Mouse (Mus musculus) small intestine, adult 2 months (tissue): Measurements from ENCODE around the gene Sorcs2. TPM values are rescaled to one million over a fixed set of nuclear protein-coding genes. Genes with fewer than 3 reads are reported as not detected.

Experiments used
- H3K27ac ChIP-seq: fragments of 200-500 bp; 2 replicates; pipeline ENCODE4 v1.5.1; 2012; ENCODE audit warnings: low read depth, low read length, control low read depth, inconsistent platforms; ENCODE audit not compliant: insufficient read depth
- H3K27me3 ChIP-seq: fragments of 200-500 bp; 2 replicates; pipeline ENCODE4 v1.6.1; 2012; ENCODE audit warnings: mild to moderate bottlenecking, moderate library complexity, low read length, inconsistent platforms; ENCODE audit not compliant: control insufficient read depth, insufficient read depth
- H3K36me3 ChIP-seq: fragments of 200-500 bp; 2 replicates; pipeline ENCODE4 v1.6.1; 2012; ENCODE audit warnings: mild to moderate bottlenecking, low read length, control low read depth, inconsistent platforms; ENCODE audit not compliant: control insufficient read depth, insufficient read depth
- H3K4me1 ChIP-seq: fragments of 200-500 bp; 2 replicates; pipeline ENCODE4 v1.6.1; 2012; ENCODE audit warnings: low read length, inconsistent platforms, mixed read lengths; ENCODE audit not compliant: control insufficient read depth, insufficient read depth, insufficient read length
- H3K4me3 ChIP-seq: fragments of 200-500 bp; 2 replicates; pipeline ENCODE4 v1.5.1; 2012; ENCODE audit warnings: low read depth, mild to moderate bottlenecking, control low read depth, inconsistent platforms, low read length, moderate library complexity
- CTCF ChIP-seq: fragments of 200-500 bp; IDR thresholded peaks from 2 replicates; pipeline ENCODE4 v1.5.1; 2012; ENCODE audit warnings: low read depth, mild to moderate bottlenecking, control low read depth, inconsistent platforms, low read length, moderate library complexity, mixed read lengths; ENCODE audit not compliant: insufficient replicate concordance, insufficient read length; ENCODE audit errors: extremely low read depth
- POLR2A ChIP-seq: fragments of 200-500 bp; IDR thresholded peaks from 2 replicates; pipeline ENCODE4 v1.6.1; 2012; ENCODE audit warnings: low read depth, mild to moderate bottlenecking, control low read depth, inconsistent platforms, low read length, moderate library complexity
- WGBS: fragments of 180-500 bp; shearing (Covaris S2); methylation state at CpG from one replicate; pipeline ENCODE4 v1.1.7; 2018; 5-methylcytosine and 5-hydroxymethylcytosine counted together
- polyA plus RNA-seq: library from polyadenylated mRNA; depleted of rRNA; stranded (reverse); fragments of >200 nt; gene quantifications from 2 replicates; pipeline ENCODE4 v1.2.3, GENCODE M21; 2012

The Sorcs2 gene
- polyA plus RNA-seq, 1 experiment: 5.9 TPM

DNA sequence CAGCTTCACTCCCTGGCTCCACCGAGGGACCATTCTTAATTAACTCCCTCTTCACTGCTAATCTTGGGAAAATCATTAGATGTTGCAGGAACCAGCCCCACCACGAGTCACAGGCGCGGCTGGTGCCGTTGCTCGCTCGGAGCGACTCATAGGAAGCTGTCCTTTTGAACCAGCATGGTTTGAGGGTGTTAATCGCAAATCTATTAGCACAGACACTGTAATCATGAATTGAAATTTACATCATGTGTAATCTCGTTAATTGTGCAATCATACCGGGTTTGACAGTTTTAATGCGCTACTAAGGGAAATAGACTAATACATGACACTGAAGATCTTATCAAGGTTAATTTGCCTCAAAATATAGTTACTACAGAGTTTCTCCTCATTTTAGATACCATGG is 118.0 kb downstream of the Sorcs2 start:
- Histone ChIP-seq H3K36me3 (no peaks in the 10 kb centered on the region), H3K27me3 (no peaks in the 10 kb centered on the region), H3K27ac (no peak overlapping the region), H3K4me1 (no peaks in the 10 kb centered on the region), H3K4me3 (no peak overlapping the region)
- 74% methylated on average over 12 of the region's 12 CpGs for WGBS
- TF ChIP-seq CTCF (no peak), POLR2A (no peak)

DNA sequence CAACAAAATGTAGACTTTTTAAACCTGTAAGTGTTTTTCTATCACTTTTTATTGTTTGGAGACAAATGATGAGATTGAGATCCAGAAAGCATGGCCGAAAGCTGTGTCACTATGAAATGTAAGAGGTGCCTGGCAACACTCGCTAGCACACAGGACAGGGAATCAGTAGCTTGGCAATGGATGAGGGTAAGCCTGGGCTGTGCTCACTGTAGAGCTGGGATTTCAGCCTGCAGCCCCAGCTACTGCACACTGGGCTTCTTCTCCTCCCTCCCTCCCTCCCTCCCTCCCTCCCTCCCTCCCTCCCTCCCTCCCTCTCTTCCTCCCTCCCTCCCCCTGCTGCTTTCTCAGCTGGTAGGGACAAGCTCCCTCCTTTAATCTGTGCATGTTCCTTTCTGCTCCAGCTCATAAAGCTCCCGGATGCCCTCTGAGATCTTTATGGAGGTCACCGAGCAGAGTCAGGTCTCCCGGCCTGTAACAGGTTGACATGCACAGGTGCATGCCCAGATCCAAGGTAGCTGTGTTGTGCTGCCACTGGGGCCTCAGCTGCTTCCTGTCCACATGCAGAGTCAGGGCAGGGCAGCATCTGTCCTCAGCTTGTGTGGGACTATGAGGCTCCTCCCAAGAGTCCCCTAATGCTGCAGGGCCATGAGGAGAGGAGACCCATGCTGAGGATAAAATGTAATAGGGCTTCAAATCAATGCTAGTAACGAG is 123.1 kb downstream of the Sorcs2 start:
- Histone ChIP-seq H3K4me1 (no peaks in the 10 kb centered on the region), H3K36me3 (no peaks in the 10 kb centered on the region), H3K4me3 (no peak overlapping the region), H3K27me3 (no peaks in the 10 kb centered on the region), H3K27ac (no peak overlapping the region)
- WGBS: 80% methylated on average over 6 of the region's 6 CpGs
- no peak for TF ChIP-seq POLR2A
- no peak for TF ChIP-seq CTCF

DNA sequence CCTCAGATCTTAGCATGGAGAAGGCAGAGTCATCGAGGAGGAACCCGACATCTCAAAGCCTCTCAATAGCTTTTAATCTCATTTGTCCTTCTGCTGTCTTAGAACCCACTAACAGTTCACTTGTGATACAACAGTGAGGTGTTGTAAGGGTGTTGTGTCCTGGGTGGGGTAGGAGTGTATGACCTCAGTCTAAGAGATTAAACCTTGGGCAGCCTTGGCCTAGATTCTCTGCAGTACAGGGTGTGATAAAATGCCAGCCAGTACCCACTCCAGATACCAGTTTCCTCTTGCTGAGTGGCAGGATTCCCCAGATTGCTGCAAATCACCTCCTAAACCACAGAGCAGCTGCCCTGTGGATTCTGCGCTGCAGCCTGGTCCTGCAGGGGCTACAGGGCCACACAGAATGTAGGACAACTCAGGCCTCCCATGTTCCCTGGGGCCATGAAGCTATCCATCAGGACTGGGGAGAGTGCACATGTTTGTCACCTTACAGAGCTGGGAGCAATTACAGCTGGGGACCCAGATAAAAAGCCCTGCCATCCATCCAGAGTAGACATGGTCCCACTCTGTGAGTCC is 130.7 kb downstream of the Sorcs2 start:
- TF ChIP-seq CTCF (no peak), POLR2A (no peak)
- H3K27ac ChIP-seq: no peak overlapping the region
- no peaks in the 10 kb centered on the region for H3K36me3 ChIP-seq
- no peaks in the 10 kb centered on the region for H3K4me1 ChIP-seq
- 82% methylated on average over 3 of the region's 3 CpGs for WGBS
- H3K27me3 ChIP-seq: no peaks in the 10 kb centered on the region
- H3K4me3 ChIP-seq: no peak overlapping the region

DNA sequence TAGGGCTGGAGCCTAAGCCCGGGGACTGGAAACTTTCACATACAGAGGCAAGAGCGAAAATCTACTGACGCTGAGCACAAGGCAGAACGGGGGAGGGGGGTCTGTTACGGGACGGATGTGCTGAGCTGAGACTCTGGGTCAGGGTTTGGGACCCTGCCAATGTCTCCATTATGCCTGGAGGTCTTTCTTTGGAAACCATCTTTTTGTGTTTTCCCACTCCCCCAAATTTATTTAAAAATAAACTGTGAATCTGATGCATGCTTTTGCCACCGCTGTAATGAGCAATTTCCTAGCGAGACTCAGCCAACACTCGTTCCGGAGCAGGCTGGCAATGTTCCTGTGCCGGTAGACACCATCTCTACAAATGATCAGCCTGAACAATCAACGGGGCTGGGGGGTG is 137.1 kb downstream of the Sorcs2 start:
- Histone ChIP-seq H3K4me3 (no peak overlapping the region), H3K36me3 (no peaks in the 10 kb centered on the region), H3K4me1 (no peaks in the 10 kb centered on the region), H3K27me3 (no peaks in the 10 kb centered on the region), H3K27ac (no peak overlapping the region)
- no peak for TF ChIP-seq CTCF
- 77% methylated on average over 12 of the region's 12 CpGs for WGBS

DNA sequence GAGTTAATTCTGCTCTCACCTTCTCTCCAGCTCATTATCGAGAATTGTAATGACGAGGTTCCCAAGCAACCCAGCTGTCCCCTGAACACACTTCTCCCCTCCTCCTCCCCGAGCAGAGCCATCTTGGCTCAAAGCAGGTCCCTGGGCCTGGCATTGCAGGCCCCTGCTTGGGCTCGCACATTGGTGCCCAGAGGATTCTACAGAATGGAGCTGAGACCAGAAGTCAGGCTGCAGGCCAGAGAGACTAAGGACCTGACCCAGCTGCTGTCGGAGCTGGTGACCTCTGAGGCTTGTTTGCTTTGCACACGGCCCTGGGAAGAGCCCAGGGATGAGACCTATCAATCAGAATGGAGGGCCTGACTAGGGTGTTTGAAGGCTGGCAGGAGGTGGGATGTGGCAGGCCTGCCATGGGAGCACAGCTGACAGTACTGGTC is 138.2 kb downstream of the Sorcs2 start:
- no peaks in the 10 kb centered on the region for H3K36me3 ChIP-seq
- H3K27ac ChIP-seq: no peak overlapping the region
- 69% methylated on average over 6 of the region's 6 CpGs for WGBS
- H3K4me3 ChIP-seq: no peak overlapping the region
- TF ChIP-seq CTCF (no peak), POLR2A (no peak)
- no peaks in the 10 kb centered on the region for H3K4me1 ChIP-seq
- H3K27me3 ChIP-seq: no peaks in the 10 kb centered on the region

DNA sequence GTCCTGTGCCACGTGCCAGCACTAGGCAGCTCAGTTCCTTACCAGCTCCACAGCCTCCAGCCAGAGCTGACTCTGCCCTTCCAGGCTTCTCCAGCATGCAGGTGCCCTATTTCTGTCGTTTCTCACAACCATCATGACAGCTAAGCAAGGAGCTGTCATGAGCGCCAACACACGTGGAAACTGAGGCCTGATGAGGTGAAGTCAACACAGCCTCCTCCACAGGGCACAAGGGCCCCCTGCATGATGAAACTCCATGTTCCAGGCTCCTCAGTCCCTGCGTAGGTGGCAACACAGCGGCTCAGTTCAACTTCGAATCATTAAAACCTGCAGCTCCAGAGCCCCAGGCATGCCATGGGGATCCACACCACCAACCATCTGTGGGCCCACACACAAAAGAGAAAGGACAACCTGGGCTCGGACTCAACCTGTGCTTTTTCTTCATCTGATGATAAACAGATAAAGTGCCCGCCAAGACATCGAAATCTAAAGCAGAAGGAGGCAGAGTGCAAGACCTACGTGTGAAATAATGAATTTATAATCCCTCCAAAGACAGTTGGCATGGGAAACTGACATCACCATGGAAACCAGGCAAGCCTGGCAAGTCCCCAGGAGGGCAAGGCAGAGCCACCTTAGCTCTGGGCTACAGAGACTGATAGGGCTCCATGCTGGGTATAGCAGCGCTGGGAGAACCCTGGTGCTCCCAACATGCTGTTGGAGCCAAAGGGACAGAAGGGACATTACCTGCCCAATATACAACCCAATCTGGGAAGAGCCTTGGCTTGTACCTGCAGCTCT is 139.4 kb downstream of the Sorcs2 start:
- TF ChIP-seq POLR2A: no peak
- H3K36me3 ChIP-seq: no peaks in the 10 kb centered on the region
- H3K4me3 ChIP-seq: no peak overlapping the region
- no peak overlapping the region for H3K27ac ChIP-seq
- no peaks in the 10 kb centered on the region for H3K4me1 ChIP-seq
- H3K27me3 ChIP-seq: no peaks in the 10 kb centered on the region
- 91% methylated on average over 12 of the region's 12 CpGs for WGBS

DNA sequence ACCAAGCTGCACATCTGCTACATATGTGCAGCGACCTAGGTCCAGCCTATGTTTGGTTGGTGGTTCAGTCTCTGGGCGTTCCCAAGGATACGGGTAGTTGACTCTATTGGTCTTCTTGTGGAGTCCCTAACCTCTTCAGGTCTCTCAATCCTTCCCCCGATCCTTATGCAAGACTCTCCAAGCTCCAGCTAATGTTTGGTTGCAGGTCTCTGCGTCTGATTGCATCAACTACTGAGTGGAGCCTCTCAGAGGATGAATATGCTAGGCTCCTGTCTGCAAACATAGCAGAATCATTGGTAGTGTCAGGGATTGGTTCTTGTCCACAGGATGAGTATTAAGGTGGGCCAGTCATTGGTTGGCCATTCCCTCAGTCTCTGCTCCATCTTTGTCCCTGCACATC is 140.9 kb downstream of the Sorcs2 start:
- Histone ChIP-seq H3K4me3 (no peak overlapping the region), H3K36me3 (no peaks in the 10 kb centered on the region), H3K4me1 (no peaks in the 10 kb centered on the region), H3K27me3 (no peaks in the 10 kb centered on the region), H3K27ac (no peak overlapping the region)
- TF ChIP-seq POLR2A (no peak), CTCF (no peak)
- 89% methylated on average over 5 of the region's 5 CpGs for WGBS
